Mouse (Mus musculus) layer of hippocampus, adult 18-20 months (tissue): ENCODE results near the gene Gm7978. TPM values are rescaled to one million over a fixed set of nuclear protein-coding genes. Genes with fewer than 3 reads are reported as not detected.
"Not testable (repeated sequence)": the region's sequence is repeated elsewhere in the genome, so short reads cannot be mapped to it uniquely, and the experiment has no call there.

Source experiments
- DNase-seq, 2 experiments: peaks; one replicate each; pipeline ENCODE4 v3.0.0; 2022; ENCODE audit warnings: low spot score in 2 of 2
- long read RNA-seq: library from polyadenylated mRNA; stranded (forward); transcript quantifications from one replicate; pipeline ENCODE4 v2.0.0, GENCODE M21; 2021
- total RNA-seq, 2 experiments: library from RNA; stranded (reverse); gene quantifications; 2 replicates each; pipeline ENCODE4 v1.2.3; 2021

Gene Gm7978
- total RNA-seq, result not detected
- long read RNA-seq, result 0 reads

DNA sequence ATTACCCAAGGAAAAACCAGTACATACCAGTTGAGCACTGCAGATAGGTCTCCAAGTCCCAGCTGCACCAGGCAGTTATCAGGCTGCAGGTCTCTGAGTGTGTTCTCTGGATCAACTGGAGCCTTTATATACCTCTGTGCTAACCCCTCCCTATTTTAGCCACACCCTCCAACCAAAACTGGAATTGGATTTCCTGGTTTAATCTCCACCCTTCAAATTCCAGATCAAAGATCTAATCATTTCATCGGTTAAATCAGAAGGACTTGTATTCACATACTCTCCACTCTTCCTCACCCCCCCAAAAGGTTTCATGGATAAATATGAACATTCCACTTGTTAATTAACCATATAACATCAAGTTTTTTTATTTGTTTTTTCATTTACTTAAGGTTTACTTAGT lies at the start of gene Gm7978:
Gene Gm7978 (minus strand): TSS at position 101 of the 400 bp plus-strand sequence.
- DNase-seq, result not testable (repeated sequence)

DNA sequence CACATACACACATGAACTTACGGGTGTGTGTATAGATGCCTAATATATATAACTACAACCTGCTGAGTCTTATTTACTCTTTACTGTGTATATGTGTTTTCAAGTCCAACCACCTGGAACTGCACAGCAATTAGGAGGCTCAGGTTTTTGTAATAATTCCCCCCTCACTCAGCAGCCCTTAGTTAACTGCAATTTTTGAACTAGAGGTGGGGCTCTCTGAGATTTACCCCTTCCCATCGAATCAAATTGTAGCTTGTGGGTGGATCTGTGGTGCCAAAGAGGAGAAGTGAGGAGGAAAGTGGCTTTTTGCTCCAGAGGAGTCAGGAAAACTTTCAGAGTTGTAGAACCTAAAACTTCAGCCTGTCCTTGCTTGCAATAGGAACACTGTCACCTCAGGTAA lies 39.7 kb upstream of the Gm7978 start, which contains the start of gene E330014E10Rik:
Gene E330014E10Rik (plus strand): TSS at position 301 of the 400 bp plus-strand sequence.
- DNase-seq, result not testable (repeated sequence)

DNA sequence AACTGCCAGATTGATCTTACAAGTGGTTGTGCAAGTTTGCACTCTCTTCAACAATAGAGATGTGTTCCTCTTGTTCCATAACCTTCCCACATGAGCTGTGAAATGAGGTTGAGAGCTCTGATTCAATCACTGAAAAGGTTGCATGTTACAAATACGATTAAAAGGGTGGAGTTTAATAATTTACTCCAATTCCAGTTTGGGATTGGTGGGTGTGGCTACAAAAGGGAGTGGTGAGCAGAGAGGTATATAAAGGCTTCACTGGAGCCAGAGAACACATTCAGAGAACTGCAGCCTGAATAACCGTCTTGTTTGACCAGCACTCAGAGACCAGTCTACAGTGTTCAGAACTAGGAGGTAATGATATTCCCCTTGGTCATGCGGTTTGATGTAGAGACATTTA lies 5.7 kb upstream of the Gm7978 start, which contains the start of gene Gm7982:
Gene Gm7982 (plus strand): TSS at position 301 of the 400 bp plus-strand sequence.
- not testable (repeated sequence) for DNase-seq

Other genes starting within 250 kb of the Gm7978 start
- gene Gm3286, start 225.4 kb downstream of the Gm7978 start, total RNA-seq, result not detected
- gene Gm7971, start 141.3 kb downstream of the Gm7978 start, total RNA-seq, result not detected
- not detected for gene Gm7982, start 5.8 kb upstream of the Gm7978 start, total RNA-seq
- not detected for gene E330014E10Rik, start 39.8 kb upstream of the Gm7978 start, total RNA-seq
- gene Cxcl13, start 220.8 kb upstream of the Gm7978 start, total RNA-seq, result not detected